Mouse (Mus musculus) limb, embryonic 14.5 days (tissue): ENCODE measurements around the gene Gna12. TPM values are rescaled to one million over a fixed set of nuclear protein-coding genes. Genes with fewer than 3 reads are reported as not detected.

Experiments
- ATAC-seq: fragments of 200-750 bp; cut with Nextera tagmentation; 2 replicates; pipeline ENCODE4 v1.8.0; 2017; ENCODE audit warnings: low read depth, moderate number of reproducible peaks, moderate TSS enrichment; ENCODE audit not compliant: low FRiP score
- DNase-seq: peaks from one replicate; pipeline ENCODE4 v3.0.0-alpha.2; 2015; ENCODE audit warnings: low spot score
- H3K27ac ChIP-seq: fragments of 300-500 bp; sonication (generic); replicated peaks from 2 replicates; pipeline ENCODE4 v1.5.1; 2014; ENCODE audit warnings: low read depth, mild to moderate bottlenecking, low read length, moderate library complexity, mixed read lengths
- H3K27me3 ChIP-seq: fragments of 300-500 bp; sonication (generic); 2 replicates; pipeline ENCODE4 v1.6.1; 2014; ENCODE audit warnings: low read length, mixed read lengths; ENCODE audit not compliant: control insufficient read depth, insufficient read depth
- H3K36me3 ChIP-seq: fragments of 300-500 bp; sonication (generic); 2 replicates; pipeline ENCODE4 v1.6.1; 2014; ENCODE audit warnings: mild to moderate bottlenecking, low read length, moderate library complexity, mixed read lengths; ENCODE audit not compliant: control insufficient read depth, insufficient read depth
- H3K4me1 ChIP-seq: fragments of 300-500 bp; sonication (generic); 2 replicates; pipeline ENCODE4 v1.6.1; 2014; ENCODE audit warnings: antibody characterized with exemption, low read length, mixed read lengths; ENCODE audit not compliant: control insufficient read depth, insufficient read depth
- H3K4me2 ChIP-seq: fragments of 300-500 bp; sonication (generic); replicated peaks from 2 replicates; pipeline ENCODE4 v1.6.1; 2014; ENCODE audit warnings: low read depth, mild to moderate bottlenecking, low read length, moderate library complexity; ENCODE audit not compliant: severe bottlenecking
- H3K4me3 ChIP-seq: fragments of 300-500 bp; sonication (generic); replicated peaks from 2 replicates; pipeline ENCODE4 v1.5.1; 2014; ENCODE audit warnings: low read length
- H3K9ac ChIP-seq: fragments of 300-500 bp; sonication (generic); 2 replicates; pipeline ENCODE4 v1.6.1; 2014; ENCODE audit warnings: mild to moderate bottlenecking, low read depth, low read length, moderate library complexity; ENCODE audit not compliant: severe bottlenecking
- H3K9me3 ChIP-seq: fragments of 300-500 bp; sonication (generic); 2 replicates; pipeline ENCODE4 v1.6.1; 2016; ENCODE audit warnings: low read length; ENCODE audit not compliant: control insufficient read depth
- POLR2A ChIP-seq: fragments of 200-500 bp; IDR thresholded peaks from 2 replicates; pipeline ENCODE4 v1.8.0; 2012; ENCODE audit warnings: inconsistent platforms, mild to moderate bottlenecking, moderate library complexity, borderline replicate concordance; ENCODE audit not compliant: insufficient read depth, insufficient read length; ENCODE audit errors: extremely low read depth
- WGBS: fragments of 180-500 bp; shearing (Covaris S2); extraction: QIAGEN DNeasy Blood & Tissue Kit; methylation state at CpG from one replicate; pipeline ENCODE4 v1.1.7; 2014; 5-methylcytosine and 5-hydroxymethylcytosine counted together
- polyA plus RNA-seq, 2 experiments: library from polyadenylated mRNA; depleted of rRNA in 1 of 2; stranded (reverse) in 1 of 2; unstranded in 1 of 2; fragments of >200 nt; fragmentation: Nextera tagmentation in 1 of 2; extraction: Ambion mirVana in 1 of 2; gene quantifications; 2 replicates each; pipeline versions ENCODE4 v1.2.1 to v1.2.3; 2012 to 2014

Gna12 gene
- polyA plus RNA-seq, 2 experiments, result 46.7 to 63.8 TPM

DNA sequence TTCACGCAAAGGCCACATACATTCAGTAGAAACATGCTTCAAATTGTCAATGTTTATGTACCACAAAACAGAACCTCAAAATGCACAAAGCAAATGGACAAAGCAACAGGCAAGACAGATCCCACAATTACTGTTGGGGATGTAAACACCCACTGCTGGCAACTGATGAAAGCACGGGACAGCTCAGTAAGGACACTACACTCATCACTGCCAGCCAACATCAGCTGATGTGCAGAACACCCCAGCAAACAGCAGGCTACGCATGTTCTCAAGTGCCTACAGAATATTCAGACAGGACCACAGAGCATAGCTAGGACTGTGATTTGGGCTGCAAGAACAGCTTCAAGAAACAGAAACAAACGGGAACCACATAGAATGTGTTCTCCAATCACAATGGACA, 8.3 kb downstream of the Gna12 start:
- Histone ChIP-seq H3K9me3 (no peaks in the 10 kb centered on the region), H3K4me1 (peaks cover 9% of the 10 kb centered on the region), H3K9ac (no peak overlapping the region), H3K4me3 (no peak overlapping the region), H3K27ac (no peak overlapping the region), H3K36me3 (peaks cover 4% of the 10 kb centered on the region), H3K27me3 (no peaks in the 10 kb centered on the region), H3K4me2 (no peak overlapping the region)
- no peak for TF ChIP-seq POLR2A
- DNase-seq (no peak), ATAC-seq (no peak)
- 93% methylated on average over 4 of the region's 4 CpGs for WGBS

GRCm38 (mm10) chr5:140820539-140820938, 9.7 kb downstream of the Gna12 start:
- no peak overlapping the region for H3K4me2 ChIP-seq
- H3K9me3 ChIP-seq, result no peaks in the 10 kb centered on the region
- 82% methylated on average over 4 of the region's 4 CpGs for WGBS

GRCm38 (mm10) chr5:140819594-140819993, 10.6 kb downstream of the Gna12 start:
- H3K9me3 ChIP-seq, result no peaks in the 10 kb centered on the region
- H3K36me3 ChIP-seq, result no peaks in the 10 kb centered on the region
- H3K9ac ChIP-seq, result no peak overlapping the region
- ATAC-seq, result no peak
- DNase-seq, result no peak
- H3K4me3 ChIP-seq, result no peak overlapping the region
- no peak overlapping the region for H3K4me2 ChIP-seq
- no peaks in the 10 kb centered on the region for H3K27me3 ChIP-seq
- no peak overlapping the region for H3K27ac ChIP-seq
- H3K4me1 ChIP-seq, result peaks cover 19% of the 10 kb centered on the region
- TF ChIP-seq POLR2A, result no peak
- WGBS, result 57% methylated on average over 4 of the region's 4 CpGs

More at GRCm38 (mm10) chr5:140820539-140820938, 9.7 kb downstream of the Gna12 start:
- H3K36me3 ChIP-seq, result peaks cover 4% of the 10 kb centered on the region
- H3K27me3 ChIP-seq, result no peaks in the 10 kb centered on the region
- no peak overlapping the region for H3K27ac ChIP-seq
- TF ChIP-seq POLR2A, result no peak
- DNase-seq, result no peak
- no peak overlapping the region for H3K4me3 ChIP-seq
- no peak for ATAC-seq
- H3K4me1 ChIP-seq, result peaks cover 10% of the 10 kb centered on the region
- no peak overlapping the region for H3K9ac ChIP-seq

DNA sequence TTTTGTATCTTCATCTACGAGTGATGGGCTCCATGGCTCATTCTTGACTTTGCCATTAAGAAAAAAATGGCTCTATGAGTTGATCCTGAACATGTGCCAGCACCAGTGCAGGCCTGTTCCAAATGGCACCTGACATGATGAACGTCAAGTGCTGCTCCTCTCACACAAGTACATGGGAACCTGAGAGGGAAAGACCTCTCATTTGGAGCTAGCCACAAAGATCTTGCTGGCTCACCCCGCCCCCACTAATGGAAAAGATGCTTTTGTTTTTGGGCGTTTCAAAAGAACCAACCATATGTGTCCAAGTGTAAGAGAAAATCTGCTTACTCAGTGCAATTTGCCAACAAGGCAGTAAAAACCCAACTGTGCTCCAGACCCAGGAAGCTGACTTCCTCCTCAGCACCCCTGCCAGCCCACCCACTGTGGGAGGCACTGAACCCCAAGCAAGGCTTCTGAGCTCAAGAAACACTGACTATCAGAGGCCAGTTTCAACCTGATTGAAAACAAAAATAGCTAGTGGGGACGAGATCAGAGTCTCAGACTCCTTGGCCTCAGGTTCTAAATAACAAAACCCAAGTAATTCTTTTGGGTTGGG, 11.7 kb downstream of the Gna12 start:
- peaks cover 25% of the 10 kb centered on the region for H3K4me1 ChIP-seq
- no peak overlapping the region for H3K9ac ChIP-seq
- TF ChIP-seq POLR2A, result no peak
- no peak overlapping the region for H3K27ac ChIP-seq
- no peaks in the 10 kb centered on the region for H3K27me3 ChIP-seq
- no peak overlapping the region for H3K4me3 ChIP-seq
- DNase-seq, result no peak
- no peak for ATAC-seq
- no peaks in the 10 kb centered on the region for H3K9me3 ChIP-seq
- H3K4me2 ChIP-seq, result no peak overlapping the region
- 76% methylated on average over 5 of the region's 5 CpGs for WGBS
- no peaks in the 10 kb centered on the region for H3K36me3 ChIP-seq

- Histone ChIP-seq H3K27me3 (no peaks in the 10 kb centered on the region), H3K27ac (no peak overlapping the region), H3K9ac (no peak overlapping the region), H3K36me3 (no peaks in the 10 kb centered on the region), H3K4me1 (peaks cover 31% of the 10 kb centered on the region), H3K4me2 (no peak overlapping the region), H3K9me3 (no peaks in the 10 kb centered on the region), H3K4me3 (no peak overlapping the region)
- WGBS, result 89% methylated on average over 6 of the region's 6 CpGs
- no peak for TF ChIP-seq POLR2A
- DNase-seq (no peak), ATAC-seq (no peak)
Observed at GRCm38 (mm10) chr5:140816950-140817568, 13.2 kb downstream of the Gna12 start.
